ENCODE assay signal across 8 mouse cellular contexts in the genomic region with DNA sequence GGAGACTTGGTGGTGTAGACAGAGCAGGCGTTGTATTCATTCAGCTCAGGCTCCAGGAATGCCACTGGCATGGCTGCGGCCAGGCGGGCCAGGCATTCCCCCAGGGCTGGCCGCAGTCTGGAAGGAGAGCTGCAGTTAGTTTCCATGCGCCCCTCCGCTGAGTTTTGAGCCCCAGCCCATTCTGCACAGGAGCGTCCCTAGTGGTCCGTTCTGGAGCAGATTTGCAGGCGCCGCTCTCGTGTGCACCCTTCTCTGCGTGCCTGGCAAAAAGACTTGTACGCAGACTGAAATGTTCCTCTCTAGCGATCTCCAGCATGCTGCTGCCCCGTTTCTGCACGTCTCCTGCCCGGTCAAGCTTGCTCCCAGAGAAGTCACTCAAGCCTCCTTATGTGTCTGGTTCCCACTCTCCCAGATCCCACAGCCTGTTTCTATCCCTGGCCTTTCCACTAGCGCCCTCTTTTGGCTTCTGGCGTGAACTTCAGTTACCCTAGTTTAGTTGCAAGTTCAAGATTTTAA.
DNase-seq lines count a peak whose midpoint lies in the region; ATAC-seq and TF ChIP-seq lines count a peak whose summit lies in the region.

No protein-coding gene starts in this region.

- no peak; the same call in 1 of the 2 replicates for TF ChIP-seq CTCF in thymus, adult 2 months (IDR thresholded peaks at IDR 0.05; ENCODE audit: borderline replicate concordance, control insufficient read depth, extremely low read depth, insufficient read depth, low read length, poor library complexity)
- TF ChIP-seq CTCF in lung, postnatal 0 days (IDR thresholded peaks at IDR 0.05) = peak; percentile 64

- 33% methylated on average over 19 of the region's 19 CpGs for WGBS in thymus, adult 2 months
- WGBS in hindbrain, embryonic 15.5 days = 9% methylated on average over 19 of the region's 19 CpGs
- 12% methylated on average over 19 of the region's 19 CpGs for WGBS in lung, postnatal 0 days

- no peak overlapping the region for H3K4me2 ChIP-seq in hindbrain, embryonic 15.5 days
- H3K4me2 ChIP-seq in lung, postnatal 0 days (replicated peaks; ENCODE audit: low read depth, low read length) = no peak overlapping the region

- H3K27ac ChIP-seq in thymus, adult 2 months (ENCODE audit: control insufficient read depth, insufficient read depth, low read length) = no peak overlapping the region
- H3K27ac ChIP-seq in hindbrain, embryonic 15.5 days (replicated peaks) = no peak overlapping the region
- no peak overlapping the region for H3K27ac ChIP-seq in lung, postnatal 0 days (ENCODE audit: low read length)

- peak; percentile 38 for DNase-seq in adrenal gland, postnatal 14 days
- no peak for DNase-seq in adrenal gland, adult 8-10 months
- peak; percentile 66 for DNase-seq in thymus, postnatal 4 days
- no peak for DNase-seq in thymus, adult 2 months
- peak; percentile 56 for DNase-seq in lung, postnatal 0 days (ENCODE audit: low spot score)
- no peak for DNase-seq in spleen, adult 18-20 months

- H3K4me3 ChIP-seq in thymus, adult 2 months (ENCODE audit: control insufficient read depth, insufficient read depth, low read length) = no peak overlapping the region
- no peak overlapping the region for H3K4me3 ChIP-seq in hindbrain, embryonic 15.5 days
- no peak overlapping the region for H3K4me3 ChIP-seq in lung, postnatal 0 days (ENCODE audit: low read depth, low read length)

- no peak for TF ChIP-seq EP300 in lung, postnatal 0 days (IDR thresholded peaks at IDR 0.05)

- H3K4me1 ChIP-seq in thymus, adult 2 months (replicated peaks; ENCODE audit: control insufficient read depth, insufficient read depth, low read length) = no peaks in the 10 kb centered on the region
- H3K4me1 ChIP-seq in hindbrain, embryonic 15.5 days (replicated peaks) = no peaks in the 10 kb centered on the region
- H3K4me1 ChIP-seq in lung, postnatal 0 days (ENCODE audit: insufficient read depth, low read depth, low read length) = no peaks in the 10 kb centered on the region

- no peaks in the 10 kb centered on the region for H3K36me3 ChIP-seq in thymus, adult 2 months (ENCODE audit: control insufficient read depth, insufficient read depth, low read length)
- no peaks in the 10 kb centered on the region for H3K36me3 ChIP-seq in hindbrain, embryonic 15.5 days
- H3K36me3 ChIP-seq in lung, postnatal 0 days (ENCODE audit: insufficient read depth, low read length) = no peaks in the 10 kb centered on the region

- H3K27me3 ChIP-seq in thymus, adult 2 months (ENCODE audit: control insufficient read depth, insufficient read depth, low read length) = no peaks in the 10 kb centered on the region; the same call in 1 of the 2 replicates
- peaks cover 13% of the 10 kb centered on the region for H3K27me3 ChIP-seq in hindbrain, embryonic 15.5 days
- no peaks in the 10 kb centered on the region for H3K27me3 ChIP-seq in lung, postnatal 0 days (replicated peaks; ENCODE audit: insufficient read depth, low read length)

- no peak overlapping the region for H3K9ac ChIP-seq in hindbrain, embryonic 15.5 days
- no peak overlapping the region for H3K9ac ChIP-seq in lung, postnatal 0 days (replicated peaks; ENCODE audit: low read depth)

- H3K9me3 ChIP-seq in hindbrain, embryonic 15.5 days = no peaks in the 10 kb centered on the region
- H3K9me3 ChIP-seq in lung, postnatal 0 days (ENCODE audit: low read length) = no peaks in the 10 kb centered on the region

- ATAC-seq in hindbrain, embryonic 15.5 days (ENCODE audit: low FRiP score, low read depth) = 0 out of 2 replicates have a peak, but pooled peaks have one; percentile 35
- peak; percentile 21; the same call in 1 of the 2 replicates for ATAC-seq in lung, postnatal 0 days
- ATAC-seq in monocyte, adult 5-6 weeks (replicated peaks; ENCODE audit: insufficient number of reproducible peaks, low FRiP score, low TSS enrichment, poor library complexity, severe bottlenecking) = no peak

- no peak for TF ChIP-seq POLR2A in thymus, adult 2 months (IDR thresholded peaks at IDR 0.05; ENCODE audit: control insufficient read depth, extremely low read depth, insufficient read depth, low read length, poor library complexity)

Comparison
In these comparisons a context has a peak if more than half of its experiments do, and no peak if none do; other contexts are left out.
1. DNase-seq: peak in adrenal gland, postnatal 14 days (single experiment), thymus, postnatal 4 days (single experiment) and lung, postnatal 0 days (single experiment); none in adrenal gland, adult 8-10 months (single experiment), thymus, adult 2 months (single experiment) and spleen, adult 18-20 months (0 of 2).